Mouse (Mus musculus): ENCODE data around the gene Fgfr2.

Fgfr2 gene

DNA sequence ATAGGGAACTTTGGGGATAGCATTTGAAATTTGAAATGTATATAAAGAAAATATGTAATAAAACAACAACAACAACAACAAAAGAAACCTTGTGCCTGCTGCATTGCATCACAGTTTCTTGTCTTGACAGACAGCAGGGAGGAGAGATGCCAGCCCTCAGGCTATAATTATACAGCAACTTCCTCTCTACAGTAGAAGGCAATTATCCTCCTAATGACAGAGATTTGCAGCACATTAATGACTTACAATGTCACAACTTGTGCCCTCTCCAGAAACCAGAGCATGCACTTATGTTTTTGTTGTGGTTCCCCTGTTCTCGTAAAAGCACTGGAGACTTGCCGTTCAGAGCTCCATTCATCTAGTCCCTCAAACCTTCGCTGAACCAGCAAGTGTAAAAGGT is 1012.8 kb downstream of the Fgfr2 start:
- no peak for DNase-seq

- no peak for DNase-seq
These were observed 1016.3 kb downstream of the Fgfr2 start for GRCm38 (mm10) chr7:132106891-132107290.

- DNase-seq: no peak
These were observed 1017.8 kb downstream of the Fgfr2 start for GRCm38 (mm10) chr7:132105326-132105725.

DNA sequence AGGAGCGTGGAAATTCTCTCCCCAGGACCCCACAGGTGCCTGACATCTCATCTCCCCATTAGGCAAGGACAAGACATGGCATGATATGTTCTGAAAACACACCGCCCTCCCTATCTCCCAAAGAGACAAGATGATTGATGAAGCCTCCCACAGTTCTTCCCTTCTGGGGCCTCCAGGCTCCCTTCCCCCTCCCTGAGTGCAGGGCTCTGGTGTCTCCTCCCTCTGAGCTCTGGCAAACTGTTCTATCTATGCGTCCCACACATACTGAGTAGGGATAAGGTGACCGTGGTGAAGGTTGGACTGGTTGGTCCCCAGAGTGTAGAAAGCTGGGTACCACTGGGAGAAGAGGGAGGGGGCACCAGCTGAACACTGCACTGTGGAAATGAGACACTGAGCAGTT is 1024.7 kb downstream of the Fgfr2 start:
- no peak for DNase-seq

DNA sequence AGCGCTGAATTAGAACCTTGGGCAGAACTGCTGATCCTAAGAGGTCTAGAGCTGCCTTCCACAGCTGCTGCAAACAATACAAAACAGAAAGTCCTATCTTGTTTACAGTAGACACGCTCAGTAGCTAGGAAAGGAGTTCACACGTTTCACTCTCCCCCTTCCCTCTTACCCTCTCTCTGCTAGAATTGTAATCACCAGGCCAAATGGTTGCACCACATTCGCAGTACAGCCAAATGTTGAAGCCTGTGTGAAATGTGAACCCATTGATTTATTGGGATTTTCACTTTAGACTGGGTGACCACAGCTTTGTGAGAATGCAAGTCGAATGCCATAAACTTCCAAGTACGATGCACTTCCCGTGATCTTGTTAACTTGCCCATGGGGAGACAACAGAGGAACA is 1028.5 kb downstream of the Fgfr2 start:
- DNase-seq: no peak

DNA sequence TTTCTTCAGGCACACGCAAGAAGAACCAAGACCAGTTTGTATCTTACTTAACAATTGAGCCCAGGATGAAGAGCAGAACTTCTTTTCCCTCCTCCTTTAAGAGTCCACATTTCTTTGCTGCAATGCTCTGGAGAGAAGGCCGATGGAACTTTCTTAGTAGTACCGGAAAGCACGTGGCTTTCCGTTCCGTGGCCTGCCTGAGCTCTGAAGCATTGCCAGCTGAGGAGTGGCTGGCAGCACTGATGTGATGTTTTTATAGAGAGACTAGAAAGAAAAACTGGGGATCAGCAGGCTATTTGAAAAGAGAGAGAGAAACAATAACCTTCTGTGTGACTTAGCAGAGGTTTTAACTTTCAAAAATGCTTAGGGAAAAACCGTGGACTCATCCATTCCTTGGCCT is 1031.6 kb downstream of the Fgfr2 start:
- no peak for DNase-seq

DNA sequence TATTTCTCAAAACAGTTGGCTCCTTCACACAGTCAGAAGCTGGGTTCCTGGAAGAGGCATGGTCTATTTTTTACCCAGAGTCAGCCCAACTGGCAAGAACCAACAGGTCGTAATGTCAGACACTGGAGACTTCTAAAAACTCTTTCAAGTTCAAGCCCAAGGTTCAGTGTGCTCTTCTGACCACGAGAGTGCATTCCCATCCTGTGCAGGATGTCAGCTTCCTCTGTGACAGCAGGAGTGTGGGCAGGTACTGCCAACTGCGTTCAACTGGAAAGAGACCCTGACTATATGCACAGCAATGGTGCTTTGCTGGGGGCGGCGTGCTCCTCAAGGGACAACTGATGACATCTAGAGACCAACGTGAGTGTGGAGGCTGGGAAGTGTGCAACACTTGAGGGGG is 1034.5 kb downstream of the Fgfr2 start:
- DNase-seq: no peak

DNA sequence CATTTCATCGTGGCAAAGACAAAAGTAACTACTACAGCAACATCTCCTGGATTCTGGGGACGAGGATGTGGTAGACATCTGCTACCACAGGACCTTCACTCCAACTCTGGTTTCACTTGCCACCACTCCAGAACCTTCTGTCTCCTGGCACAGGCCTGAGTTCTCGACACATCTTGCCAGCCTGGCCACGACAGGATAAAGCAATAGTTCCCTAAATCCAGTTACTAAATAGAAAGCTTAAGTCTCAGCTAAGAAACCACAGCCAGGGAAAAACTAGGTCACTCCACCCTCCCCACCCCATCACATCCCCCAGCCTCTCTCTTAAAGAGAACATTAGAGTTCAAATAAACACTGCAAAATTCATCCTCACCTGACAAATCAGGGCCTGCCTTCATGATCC is 1035.0 kb downstream of the Fgfr2 start:
- no peak for DNase-seq

- DNase-seq: no peak
These were observed 1047.3 kb downstream of the Fgfr2 start for GRCm38 (mm10) chr7:132075825-132076224.

DNA sequence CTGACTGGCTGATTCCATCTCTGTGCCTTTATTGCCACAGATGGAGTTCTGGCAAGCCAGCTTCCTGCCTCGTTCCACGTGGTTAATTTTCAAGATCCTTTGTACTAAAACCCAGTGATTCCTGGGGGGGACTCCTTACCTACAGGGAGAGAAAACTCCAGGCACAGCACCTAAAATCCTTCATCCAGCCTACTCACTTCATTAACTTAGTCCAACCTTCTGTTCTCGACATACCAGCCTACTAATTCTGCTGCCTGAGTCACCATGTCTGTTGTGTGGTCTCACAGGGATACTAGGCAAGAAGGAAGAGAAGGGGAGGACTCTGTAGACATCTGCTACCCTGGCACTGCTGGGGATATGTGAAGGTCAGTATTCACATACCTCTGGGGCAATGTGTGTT is 1048.6 kb downstream of the Fgfr2 start:
- no peak for DNase-seq

DNA sequence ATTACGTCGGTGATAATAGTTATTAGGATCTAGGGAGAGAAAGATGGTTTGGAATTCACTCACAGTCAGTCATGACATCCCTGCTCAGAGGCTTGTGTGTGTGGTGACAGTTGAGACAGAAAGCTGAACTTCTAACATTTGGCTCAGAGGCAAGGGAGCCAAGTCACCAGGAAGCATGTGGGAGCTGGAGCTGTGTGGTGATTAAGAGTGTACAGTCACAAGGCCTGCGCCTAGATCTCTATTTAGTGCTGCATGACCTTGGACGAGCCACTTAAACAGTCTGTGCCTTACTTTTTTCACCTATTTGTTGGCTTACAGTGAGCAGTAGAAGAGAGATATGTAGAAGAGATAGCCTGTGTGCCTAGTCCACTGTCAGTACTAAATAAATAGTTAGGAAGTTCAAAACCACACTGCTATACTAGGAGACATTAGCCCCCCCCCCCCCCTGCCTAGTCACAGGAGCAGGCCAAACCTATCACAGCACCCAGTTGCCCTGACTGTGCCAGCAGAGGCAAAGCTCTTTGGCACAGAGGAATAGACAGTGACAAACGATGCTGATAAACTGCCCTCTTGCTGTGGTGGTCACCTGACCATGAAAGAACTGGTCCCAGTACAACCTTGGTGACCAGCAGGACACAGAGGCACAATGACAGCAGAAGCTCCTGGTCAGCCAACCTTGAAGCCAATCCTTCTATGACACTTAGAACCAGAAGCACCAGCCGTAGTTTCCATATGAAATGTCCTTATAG is 1052.1 kb downstream of the Fgfr2 start:
- no peak for DNase-seq

DNA sequence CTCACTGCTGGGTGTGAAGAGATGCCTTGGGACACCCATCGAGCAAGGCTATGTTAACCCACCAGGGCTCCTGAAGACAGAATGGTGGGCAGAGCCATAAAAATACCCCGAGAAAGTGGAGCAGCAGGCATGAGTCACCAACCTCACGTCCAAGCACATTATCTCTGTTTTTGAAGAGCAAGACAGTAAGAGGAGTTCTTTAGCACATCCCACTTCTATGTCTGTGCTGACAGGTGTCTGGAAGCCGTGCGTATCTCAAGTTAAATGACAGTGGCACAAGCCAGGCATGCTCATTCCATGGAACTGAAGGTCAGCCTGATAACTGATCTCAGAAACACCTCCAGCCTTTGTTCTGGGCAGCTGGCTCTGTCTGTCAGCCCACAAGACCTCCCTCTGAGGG is 1055.2 kb downstream of the Fgfr2 start:
- DNase-seq: no peak

DNA sequence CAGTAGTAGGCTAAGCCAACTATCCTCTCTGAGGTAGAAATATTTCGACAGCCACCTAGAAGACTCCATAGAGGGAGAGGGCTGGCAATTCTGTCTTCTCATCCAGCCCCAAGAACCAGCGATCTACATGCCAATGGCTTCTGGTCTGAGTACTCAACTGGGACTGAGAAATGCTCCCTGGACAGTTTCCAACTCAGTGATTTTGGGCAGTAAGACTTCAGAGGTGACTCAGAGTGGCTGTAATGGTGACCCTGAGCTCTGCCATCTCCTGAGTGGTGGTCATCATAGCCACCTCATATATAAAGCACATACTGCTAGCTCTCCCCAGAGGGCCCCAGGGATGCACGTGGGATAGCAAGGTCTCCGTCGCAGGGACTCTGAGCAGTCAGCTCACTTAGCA is 1055.6 kb downstream of the Fgfr2 start:
- no peak for DNase-seq

DNA sequence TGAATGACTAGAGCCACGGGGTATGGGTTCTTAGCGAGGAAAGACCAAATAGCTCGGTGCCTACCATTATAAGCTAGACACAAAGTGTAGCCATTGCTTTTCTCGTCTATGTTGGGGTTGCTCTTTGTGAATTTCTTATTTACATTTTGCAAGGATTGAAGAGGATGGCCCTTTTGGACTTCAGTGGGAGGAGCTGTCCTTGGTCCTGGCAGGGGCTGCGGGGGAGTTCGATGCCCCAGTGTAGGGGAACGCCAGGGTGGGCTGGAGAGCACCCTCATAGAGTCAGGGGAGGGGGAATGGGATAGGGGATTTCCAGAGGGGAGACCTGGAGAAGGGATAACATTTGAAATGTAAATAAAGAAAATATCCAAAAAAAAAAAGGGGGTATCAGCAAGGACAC is 1063.0 kb downstream of the Fgfr2 start:
- DNase-seq: no peak

GRCm38 (mm10) chr7:132056565-132056964 is 1066.6 kb downstream of the Fgfr2 start:
- DNase-seq: no peak

DNA sequence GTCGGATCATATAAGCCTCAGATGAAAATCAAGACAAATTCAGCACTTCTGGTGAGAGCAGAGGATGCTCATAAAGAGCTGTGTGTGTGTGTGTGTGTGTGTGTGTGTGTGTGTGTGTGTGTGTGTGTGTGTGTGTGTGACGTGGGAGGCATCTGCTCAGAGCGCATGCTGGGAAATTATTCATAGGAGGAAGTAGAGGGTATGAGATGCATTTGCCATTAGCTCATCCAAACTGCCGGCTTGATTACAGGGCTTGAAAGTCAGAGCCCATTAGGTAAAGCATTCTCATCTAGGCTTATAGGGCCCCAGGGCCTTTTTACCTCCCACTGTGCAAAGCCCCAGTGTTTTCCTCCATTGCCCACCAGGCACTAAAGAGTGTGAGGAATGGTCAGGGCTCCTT is 1076.5 kb downstream of the Fgfr2 start:
- DNase-seq: no peak

- DNase-seq: no peak
These were observed 1091.1 kb downstream of the Fgfr2 start for GRCm38 (mm10) chr7:132031940-132032531.

DNA sequence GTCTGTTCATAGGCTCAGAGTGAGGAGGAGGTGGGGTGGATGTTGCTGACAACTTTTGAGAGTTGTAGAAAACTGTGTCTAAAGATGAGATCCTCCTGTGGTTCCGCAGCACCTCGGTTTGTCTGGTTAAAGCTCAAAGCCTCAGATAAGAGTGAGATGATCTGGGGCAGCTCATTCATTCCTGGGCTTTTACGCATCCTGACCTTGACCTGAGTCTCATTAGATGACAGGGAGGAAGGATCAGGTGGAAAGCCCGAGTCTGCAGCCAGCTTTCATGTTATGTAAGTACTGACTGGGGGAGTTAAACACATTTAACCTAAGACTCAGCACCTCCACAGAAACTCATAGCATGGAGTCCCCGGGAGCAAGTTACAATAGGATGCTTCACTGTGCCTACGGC is 1096.5 kb downstream of the Fgfr2 start:
- DNase-seq: no peak

- no peak for DNase-seq
These were observed 1097.6 kb downstream of the Fgfr2 start for GRCm38 (mm10) chr7:132025591-132025990.

DNA sequence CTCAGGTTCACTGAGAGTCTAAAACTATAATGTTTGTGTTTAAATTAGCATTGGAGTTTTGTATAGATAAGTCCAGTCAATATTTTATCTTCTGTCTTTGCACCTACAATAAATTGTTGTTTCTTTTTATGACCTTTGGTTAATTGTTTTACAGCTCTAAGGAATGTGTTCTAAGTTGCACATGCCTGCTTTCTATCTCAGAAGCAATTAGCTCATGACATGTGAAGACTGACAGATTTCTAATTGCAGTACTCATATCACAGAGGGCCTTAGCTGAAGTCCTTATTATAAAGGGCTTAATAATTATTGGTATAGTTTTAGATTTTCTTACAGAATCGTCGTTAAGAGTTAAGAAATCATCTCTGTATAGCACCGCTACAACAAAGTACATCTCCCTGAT is 1107.2 kb downstream of the Fgfr2 start:
- no peak for DNase-seq

DNA sequence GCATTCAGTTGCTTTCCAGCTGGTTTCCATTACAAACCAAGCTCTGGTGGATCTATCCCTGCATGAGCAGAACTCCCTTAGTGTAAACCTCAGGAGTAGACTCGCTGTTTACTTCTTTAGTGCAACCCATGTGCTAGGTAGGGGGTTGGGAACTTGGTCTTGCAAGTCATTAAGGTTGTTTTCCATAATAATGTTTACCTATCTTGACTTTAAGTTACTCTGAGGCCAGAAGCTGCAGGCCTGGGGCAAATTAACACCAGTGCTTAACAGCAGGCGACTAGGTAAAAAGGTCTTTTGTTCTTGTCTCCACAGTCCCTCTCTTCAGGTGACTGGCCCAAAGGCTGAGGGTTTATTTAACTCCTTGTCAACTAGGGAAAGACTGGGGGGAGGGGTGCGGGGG is 1108.0 kb downstream of the Fgfr2 start:
- DNase-seq: no peak

DNA sequence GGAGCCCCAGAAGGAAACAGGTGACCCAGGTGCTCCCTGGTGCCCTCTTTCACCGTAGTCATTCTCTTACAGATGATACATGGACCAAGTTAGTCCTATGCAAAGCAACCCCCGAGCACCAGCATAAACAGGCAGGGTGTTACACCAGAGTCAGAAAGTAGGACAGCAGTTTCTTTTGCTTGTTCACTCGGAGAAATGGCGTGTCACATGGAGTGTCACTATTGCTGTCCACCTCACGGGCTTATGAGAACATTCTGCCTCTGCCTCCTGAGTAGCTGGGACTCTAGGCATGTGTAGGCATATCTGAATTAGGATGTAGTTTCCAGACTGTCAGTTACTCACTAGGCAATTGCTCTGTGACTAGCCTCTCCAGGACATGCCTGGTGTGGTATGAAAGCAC is 1109.2 kb downstream of the Fgfr2 start:
- DNase-seq: no peak

- no peak for DNase-seq
These were observed 1110.0 kb downstream of the Fgfr2 start for GRCm38 (mm10) chr7:132012969-132013679.

- no peak for DNase-seq
These were observed 1114.1 kb downstream of the Fgfr2 start for GRCm38 (mm10) chr7:132009002-132009401.

All from cerebellum, adult 11 months (tissue).